Mouse (Mus musculus) midbrain, postnatal 0 days (tissue): Measurements from ENCODE around the gene Zdhhc14. TPM values are rescaled to one million over a fixed set of nuclear protein-coding genes. Genes with fewer than 3 reads are reported as not detected.

Source experiments
- ATAC-seq: fragments of 200-750 bp; cut with Nextera tagmentation; 2 replicates; pipeline ENCODE4 v1.8.0; 2017; ENCODE audit warnings: moderate number of reproducible peaks, mild to moderate bottlenecking, moderate TSS enrichment, moderate library complexity; ENCODE audit not compliant: low FRiP score
- DNase-seq: peaks from one replicate; pipeline ENCODE4 v3.0.0-alpha.2; 2015; ENCODE audit warnings: low spot score
- H3K27ac ChIP-seq: fragments of 300-500 bp; sonication (generic); 2 replicates; pipeline ENCODE4 v1.5.1; 2014; ENCODE audit warnings: low read depth, mild to moderate bottlenecking, low read length, mixed read lengths
- H3K27me3 ChIP-seq: fragments of 300-500 bp; sonication (generic); 2 replicates; pipeline ENCODE4 v1.6.1; 2014; ENCODE audit warnings: low read length, control low read depth, mixed read lengths; ENCODE audit not compliant: insufficient read depth
- H3K36me3 ChIP-seq: fragments of 300-500 bp; sonication (generic); 2 replicates; pipeline ENCODE4 v1.6.1; 2014; ENCODE audit warnings: low read length, control low read depth, mixed read lengths; ENCODE audit not compliant: insufficient read depth
- H3K4me1 ChIP-seq: fragments of 300-500 bp; sonication (generic); 2 replicates; pipeline ENCODE4 v1.6.1; 2014; ENCODE audit warnings: mild to moderate bottlenecking, control low read depth, antibody characterized with exemption, low read length, mixed read lengths; ENCODE audit not compliant: insufficient read depth
- H3K4me2 ChIP-seq: fragments of 300-500 bp; sonication (generic); 2 replicates; pipeline ENCODE4 v1.6.1; 2014; ENCODE audit warnings: low read depth, mild to moderate bottlenecking, low read length, mixed read lengths; ENCODE audit not compliant: poor library complexity, severe bottlenecking
- H3K4me3 ChIP-seq: fragments of 300-500 bp; sonication (generic); 2 replicates; pipeline ENCODE4 v1.5.1; 2014; ENCODE audit warnings: low read depth, mild to moderate bottlenecking, low read length, moderate library complexity
- H3K9ac ChIP-seq: fragments of 300-500 bp; sonication (generic); replicated peaks from 2 replicates; pipeline ENCODE4 v1.6.1; 2014; ENCODE audit warnings: mild to moderate bottlenecking, low read length, moderate library complexity, mixed read lengths; ENCODE audit not compliant: poor library complexity, severe bottlenecking
- H3K9me3 ChIP-seq: fragments of 300-500 bp; sonication (generic); 2 replicates; pipeline ENCODE4 v1.6.1; 2016; ENCODE audit warnings: low read length, control low read depth
- CTCF ChIP-seq: IDR thresholded peaks from 2 replicates; pipeline ENCODE4 v1.5.1; 2016; ENCODE audit warnings: antibody characterized with exemption, mild to moderate bottlenecking
- WGBS: fragments of 180-500 bp; shearing (Covaris S2); extraction: QIAGEN DNeasy Blood & Tissue Kit; methylation state at CpG from one replicate; pipeline ENCODE4 v1.1.7; 2014; 5-methylcytosine and 5-hydroxymethylcytosine counted together
- polyA plus RNA-seq: library from polyadenylated mRNA; unstranded; fragments of >200 nt; fragmentation: Nextera tagmentation; extraction: Ambion mirVana; gene quantifications from 2 replicates; pipeline ENCODE4 v1.2.1, GENCODE M21; 2015
- total RNA-seq: library from RNA; depleted of rRNA; stranded (reverse); fragments of >200 nt; gene quantifications from 2 replicates; pipeline ENCODE4 v1.2.3, GENCODE M21; 2014

Gene Zdhhc14
- total and polyA plus RNA-seq, 2 experiments from 2014 or later, result 9.6 to 18.3 TPM

- 52% methylated on average over 5 of the region's 5 CpGs for WGBS
- H3K9ac ChIP-seq, result no peak overlapping the region
- no peak for DNase-seq
- no peak overlapping the region for H3K4me2 ChIP-seq
- H3K27me3 ChIP-seq, result no peaks in the 10 kb centered on the region
- no peak for ATAC-seq
- H3K4me1 ChIP-seq, result no peaks in the 10 kb centered on the region
- H3K4me3 ChIP-seq, result no peak overlapping the region
- TF ChIP-seq CTCF, result no peak
- no peaks in the 10 kb centered on the region for H3K36me3 ChIP-seq
- 0 out of 2 replicates have a peak overlapping the region, but pooled peaks have one; percentile 7 for H3K27ac ChIP-seq
- H3K9me3 ChIP-seq, result no peaks in the 10 kb centered on the region
Observed at GRCm38 (mm10) chr17:5544065-5544464, 51.7 kb downstream of the Zdhhc14 start.

GRCm38 (mm10) chr17:5545065-5545464 lies 52.7 kb downstream of the Zdhhc14 start:
- H3K4me3 ChIP-seq, result no peak overlapping the region
- H3K27ac ChIP-seq, result no peak overlapping the region
- H3K36me3 ChIP-seq, result no peaks in the 10 kb centered on the region
- no peaks in the 10 kb centered on the region for H3K27me3 ChIP-seq
- no peaks in the 10 kb centered on the region for H3K4me1 ChIP-seq
- no peak overlapping the region for H3K9ac ChIP-seq
- 95% methylated on average over 2 of the region's 2 CpGs for WGBS
- no peak for DNase-seq
- no peaks in the 10 kb centered on the region for H3K9me3 ChIP-seq
- no peak for TF ChIP-seq CTCF
- no peak overlapping the region for H3K4me2 ChIP-seq
- no peak for ATAC-seq

GRCm38 (mm10) chr17:5548546-5548945 lies 56.2 kb downstream of the Zdhhc14 start:
- TF ChIP-seq CTCF, result no peak
- DNase-seq, result no peak
- ATAC-seq, result no peak
- WGBS, result 87% methylated on average over 2 of the region's 2 CpGs
- H3K27ac ChIP-seq, result no peak overlapping the region
- no peaks in the 10 kb centered on the region for H3K36me3 ChIP-seq
- H3K9me3 ChIP-seq, result no peaks in the 10 kb centered on the region
- no peak overlapping the region for H3K4me3 ChIP-seq
- H3K9ac ChIP-seq, result no peak overlapping the region
- H3K4me2 ChIP-seq, result no peak overlapping the region
- H3K27me3 ChIP-seq, result no peaks in the 10 kb centered on the region
- no peaks in the 10 kb centered on the region for H3K4me1 ChIP-seq

GRCm38 (mm10) chr17:5549460-5549859 lies 57.1 kb downstream of the Zdhhc14 start:
- no peak for TF ChIP-seq CTCF
- no peak overlapping the region for H3K9ac ChIP-seq
- WGBS, result 92% methylated on average over 6 of the region's 6 CpGs

GRCm38 (mm10) chr17:5550444-5550843 lies 58.1 kb downstream of the Zdhhc14 start:
- ATAC-seq, result no peak
- H3K4me2 ChIP-seq, result no peak overlapping the region
- H3K36me3 ChIP-seq, result no peaks in the 10 kb centered on the region
- H3K4me1 ChIP-seq, result no peaks in the 10 kb centered on the region
- no peak overlapping the region for H3K9ac ChIP-seq
- no peak for DNase-seq
- TF ChIP-seq CTCF, result no peak
- 81% methylated on average over 10 of the region's 10 CpGs for WGBS
- no peak overlapping the region for H3K27ac ChIP-seq
- H3K27me3 ChIP-seq, result no peaks in the 10 kb centered on the region
- H3K9me3 ChIP-seq, result no peaks in the 10 kb centered on the region
- no peak overlapping the region for H3K4me3 ChIP-seq

More at GRCm38 (mm10) chr17:5549460-5549859, 57.1 kb downstream of the Zdhhc14 start:
- Histone ChIP-seq H3K27ac (no peak overlapping the region), H3K4me3 (no peak overlapping the region), H3K36me3 (no peaks in the 10 kb centered on the region), H3K27me3 (no peaks in the 10 kb centered on the region), H3K4me1 (no peaks in the 10 kb centered on the region), H3K4me2 (no peak overlapping the region), H3K9me3 (no peaks in the 10 kb centered on the region)
- ATAC-seq (no peak), DNase-seq (no peak)

GRCm38 (mm10) chr17:5551136-5551535 lies 58.8 kb downstream of the Zdhhc14 start:
- no peaks in the 10 kb centered on the region for H3K27me3 ChIP-seq
- DNase-seq, result no peak
- no peak overlapping the region for H3K9ac ChIP-seq
- TF ChIP-seq CTCF, result no peak
- ATAC-seq, result no peak
- no peaks in the 10 kb centered on the region for H3K36me3 ChIP-seq
- H3K4me2 ChIP-seq, result no peak overlapping the region
- H3K9me3 ChIP-seq, result no peaks in the 10 kb centered on the region
- no peaks in the 10 kb centered on the region for H3K4me1 ChIP-seq
- no peak overlapping the region for H3K4me3 ChIP-seq
- 80% methylated on average over 3 of the region's 3 CpGs for WGBS
- no peak overlapping the region for H3K27ac ChIP-seq
